Mouse (Mus musculus) hindbrain, embryonic 15.5 days (tissue): ENCODE results near the gene Tppp3. TPM values are rescaled to one million over a fixed set of nuclear protein-coding genes. Genes with fewer than 3 reads are reported as not detected.

Experiments used
- ATAC-seq: fragments of 200-750 bp; cut with Nextera tagmentation; 2 replicates; pipeline ENCODE4 v1.8.0; 2017; ENCODE audit warnings: low read depth, moderate number of reproducible peaks, moderate TSS enrichment; ENCODE audit not compliant: low FRiP score
- H3K27ac ChIP-seq: fragments of 300-500 bp; sonication (generic); replicated peaks from 2 replicates; pipeline ENCODE4 v1.5.1; 2015; ENCODE audit warnings: mild to moderate bottlenecking, inconsistent platforms
- H3K27me3 ChIP-seq: fragments of 300-500 bp; sonication (generic); 2 replicates; pipeline ENCODE4 v1.6.1; 2015; ENCODE audit warnings: control low read depth, inconsistent platforms
- H3K36me3 ChIP-seq: fragments of 300-500 bp; sonication (generic); 2 replicates; pipeline ENCODE4 v1.6.1; 2015; ENCODE audit warnings: control low read depth, inconsistent platforms
- H3K4me1 ChIP-seq: fragments of 300-500 bp; sonication (generic); replicated peaks from 2 replicates; pipeline ENCODE4 v1.6.1; 2015; ENCODE audit warnings: control low read depth, inconsistent platforms
- H3K4me2 ChIP-seq: fragments of 300-500 bp; sonication (generic); 2 replicates; pipeline ENCODE4 v1.6.1; 2015; ENCODE audit warnings: moderate library complexity, mild to moderate bottlenecking, inconsistent platforms
- H3K4me3 ChIP-seq: fragments of 300-500 bp; sonication (generic); 2 replicates; pipeline ENCODE4 v1.5.1; 2015; ENCODE audit warnings: mild to moderate bottlenecking, inconsistent platforms
- H3K9ac ChIP-seq: fragments of 300-500 bp; sonication (generic); 2 replicates; pipeline ENCODE4 v1.6.1; 2015; ENCODE audit warnings: inconsistent platforms
- H3K9me3 ChIP-seq: fragments of 300-500 bp; sonication (generic); 2 replicates; pipeline ENCODE4 v1.6.1; 2016; ENCODE audit warnings: control low read depth, inconsistent platforms
- WGBS: fragments of 180-500 bp; shearing (Covaris S2); methylation state at CpG from one replicate; pipeline ENCODE4 v1.1.7; 2015; 5-methylcytosine and 5-hydroxymethylcytosine counted together
- polyA plus RNA-seq: library from polyadenylated mRNA; unstranded; fragments of >200 nt; fragmentation: Nextera tagmentation; extraction: Ambion mirVana; gene quantifications from 2 replicates; pipeline ENCODE4 v1.2.1, GENCODE M21; 2015

Tppp3 gene
- polyA plus RNA-seq, 1 experiment from 2014 or later, result 197 TPM

- WGBS, result 82% methylated on average over 6 of the region's 6 CpGs
- ATAC-seq, result no peak
- Histone ChIP-seq H3K4me3 (no peak overlapping the region), H3K27ac (no peak overlapping the region), H3K27me3 (no peaks in the 10 kb centered on the region), H3K9ac (no peak overlapping the region), H3K4me2 (no peak overlapping the region), H3K36me3 (no peaks in the 10 kb centered on the region), H3K4me1 (peaks cover 6% of the 10 kb centered on the region; the same call in 1 of the 2 replicates), H3K9me3 (no peaks in the 10 kb centered on the region)
Observed at GRCm38 (mm10) chr8:105506977-105507376, 35.7 kb upstream of the Tppp3 start.

- Histone ChIP-seq H3K4me3 (no peak overlapping the region), H3K4me1 (peaks cover 6% of the 10 kb centered on the region; the same call in 1 of the 2 replicates), H3K9me3 (no peaks in the 10 kb centered on the region), H3K9ac (no peak overlapping the region), H3K27me3 (no peaks in the 10 kb centered on the region), H3K36me3 (no peaks in the 10 kb centered on the region), H3K27ac (no peak overlapping the region), H3K4me2 (no peak overlapping the region)
- WGBS, result 86% methylated on average over 3 of the region's 3 CpGs
- no peak for ATAC-seq
Observed at GRCm38 (mm10) chr8:105504617-105505016, 33.3 kb upstream of the Tppp3 start.

- Histone ChIP-seq H3K4me1 (peaks cover 22% of the 10 kb centered on the region), H3K36me3 (no peaks in the 10 kb centered on the region), H3K27me3 (no peaks in the 10 kb centered on the region), H3K4me3 (no peak overlapping the region), H3K4me2 (no peak overlapping the region), H3K27ac (no peak overlapping the region), H3K9me3 (no peaks in the 10 kb centered on the region), H3K9ac (no peak overlapping the region)
- ATAC-seq, result no peak
- WGBS, result 74% methylated on average over 12 of the region's 12 CpGs
Observed at GRCm38 (mm10) chr8:105499787-105500186, 28.5 kb upstream of the Tppp3 start.

GRCm38 (mm10) chr8:105496439-105497180 lies 25.3 kb upstream of the Tppp3 start, which contains the start of gene Zdhhc1:
Gene Zdhhc1, minus strand, starts transcription at chr8:105496902.
- WGBS, result under 1% methylated on average over 64 of the region's 68 CpGs

GRCm38 (mm10) chr8:105495350-105496302 lies 24.3 kb upstream of the Tppp3 start:
- 21% methylated on average over 17 of the region's 17 CpGs for WGBS
- 0 out of 2 replicates have a peak, but pooled peaks have one; percentile 28 for ATAC-seq
- peak overlapping the region; percentile 82; the same call in 1 of the 2 replicates for H3K9ac ChIP-seq
- H3K36me3 ChIP-seq, result no peaks in the 10 kb centered on the region
- H3K4me1 ChIP-seq, result peaks cover 25% of the 10 kb centered on the region
- H3K27ac ChIP-seq, result peak overlapping the region; percentile 82
- H3K9me3 ChIP-seq, result no peaks in the 10 kb centered on the region
- H3K27me3 ChIP-seq, result no peaks in the 10 kb centered on the region
- peak overlapping the region; percentile 85 for H3K4me2 ChIP-seq
- H3K4me3 ChIP-seq, result peak overlapping the region; percentile 67

More at GRCm38 (mm10) chr8:105496439-105497180, 25.3 kb upstream of the Tppp3 start, which contains the start of gene Zdhhc1:
- H3K4me2 ChIP-seq, result peak within 1 kb of the TSS; percentile 85
- H3K9ac ChIP-seq, result peak within 1 kb of the TSS; percentile 82
- peak; percentile 91 for ATAC-seq
- no peaks in the 10 kb centered on the region for H3K36me3 ChIP-seq
- peaks cover 25% of the 10 kb centered on the region for H3K4me1 ChIP-seq
- peak within 1 kb of the TSS; percentile 82 for H3K27ac ChIP-seq
- H3K4me3 ChIP-seq, result peak within 1 kb of the TSS; percentile 67
- no peaks in the 10 kb centered on the region for H3K9me3 ChIP-seq
- H3K27me3 ChIP-seq, result no peaks in the 10 kb centered on the region

- ATAC-seq, result no peak
- Histone ChIP-seq H3K36me3 (no peaks in the 10 kb centered on the region), H3K9me3 (no peaks in the 10 kb centered on the region), H3K9ac (no peak overlapping the region), H3K4me2 (no peak overlapping the region), H3K27ac (no peak overlapping the region), H3K4me1 (peaks cover 25% of the 10 kb centered on the region), H3K27me3 (no peaks in the 10 kb centered on the region), H3K4me3 (no peak overlapping the region)
- 89% methylated on average over 3 of the region's 3 CpGs for WGBS
Observed at GRCm38 (mm10) chr8:105494566-105494965, 23.2 kb upstream of the Tppp3 start.

GRCm38 (mm10) chr8:105493495-105493894 lies 22.2 kb upstream of the Tppp3 start:
- Histone ChIP-seq H3K4me1 (peaks cover 25% of the 10 kb centered on the region), H3K9me3 (no peaks in the 10 kb centered on the region), H3K27ac (no peak overlapping the region), H3K4me2 (no peak overlapping the region), H3K36me3 (no peaks in the 10 kb centered on the region), H3K27me3 (no peaks in the 10 kb centered on the region), H3K9ac (no peak overlapping the region), H3K4me3 (no peak overlapping the region)
- 62% methylated on average over 3 of the region's 3 CpGs for WGBS
- ATAC-seq, result no peak

GRCm38 (mm10) chr8:105489281-105489680 lies 18.0 kb upstream of the Tppp3 start:
- ATAC-seq, result no peak
- no peak overlapping the region for H3K27ac ChIP-seq
- H3K9ac ChIP-seq, result no peak overlapping the region
- H3K4me3 ChIP-seq, result no peak overlapping the region
- 46% methylated on average over 1 of the region's 1 CpGs for WGBS
- no peaks in the 10 kb centered on the region for H3K27me3 ChIP-seq
- H3K36me3 ChIP-seq, result no peaks in the 10 kb centered on the region
- no peaks in the 10 kb centered on the region for H3K9me3 ChIP-seq
- H3K4me2 ChIP-seq, result no peak overlapping the region
- H3K4me1 ChIP-seq, result no peaks in the 10 kb centered on the region

- no peaks in the 10 kb centered on the region for H3K27me3 ChIP-seq
- H3K9ac ChIP-seq, result no peak overlapping the region
- H3K4me3 ChIP-seq, result no peak overlapping the region
- H3K36me3 ChIP-seq, result no peaks in the 10 kb centered on the region
- H3K4me2 ChIP-seq, result no peak overlapping the region
- H3K27ac ChIP-seq, result no peak overlapping the region
- no peaks in the 10 kb centered on the region for H3K9me3 ChIP-seq
- WGBS, result 71% methylated on average over 3 of the region's 3 CpGs
- ATAC-seq, result no peak
- no peaks in the 10 kb centered on the region for H3K4me1 ChIP-seq
Observed at GRCm38 (mm10) chr8:105488082-105488481, 16.8 kb upstream of the Tppp3 start.

GRCm38 (mm10) chr8:105484392-105484791 lies 13.1 kb upstream of the Tppp3 start:
- H3K4me3 ChIP-seq, result no peak overlapping the region
- peaks cover 5% of the 10 kb centered on the region; the same call in 1 of the 2 replicates for H3K36me3 ChIP-seq
- no peaks in the 10 kb centered on the region for H3K27me3 ChIP-seq
- no peak overlapping the region for H3K9ac ChIP-seq
- WGBS, result 25% methylated on average over 2 of the region's 2 CpGs
- no peaks in the 10 kb centered on the region for H3K9me3 ChIP-seq
- peak; percentile 37; the same call in 1 of the 2 replicates for ATAC-seq
- no peak overlapping the region for H3K27ac ChIP-seq
- no peak overlapping the region for H3K4me2 ChIP-seq
- H3K4me1 ChIP-seq, result no peaks in the 10 kb centered on the region

- Histone ChIP-seq H3K4me1 (no peaks in the 10 kb centered on the region), H3K27ac (no peak overlapping the region), H3K4me2 (no peak overlapping the region), H3K36me3 (peaks cover 5% of the 10 kb centered on the region; the same call in 1 of the 2 replicates), H3K4me3 (no peak overlapping the region), H3K27me3 (no peaks in the 10 kb centered on the region), H3K9ac (no peak overlapping the region), H3K9me3 (no peaks in the 10 kb centered on the region)
- no peak for ATAC-seq
- 39% methylated on average over 3 of the region's 3 CpGs for WGBS
Observed at GRCm38 (mm10) chr8:105484030-105484368, 12.7 kb upstream of the Tppp3 start.
